Mouse (Mus musculus): ENCODE results near the gene Serpina3c. TPM values are rescaled to one million over a fixed set of nuclear protein-coding genes. Genes with fewer than 3 reads are reported as not detected.

The Serpina3c gene
- total and polyA plus RNA-seq, 2 experiments from 2014 or later: not detected

- Histone ChIP-seq H3K4me2 (ENCODE audit: low read depth, low read length, poor library complexity, severe bottlenecking) (no peak overlapping the region), H3K36me3 (ENCODE audit: insufficient read depth, low read length) (no peaks in the 10 kb centered on the region), H3K9ac (replicated peaks; ENCODE audit: low read length, poor library complexity, severe bottlenecking) (no peak overlapping the region), H3K27ac (ENCODE audit: low read depth, low read length) (no peak overlapping the region), H3K27me3 (ENCODE audit: insufficient read depth, low read length) (no peaks in the 10 kb centered on the region), H3K9me3 (ENCODE audit: low read length) (no peaks in the 10 kb centered on the region), H3K4me3 (ENCODE audit: low read depth, low read length) (no peak overlapping the region), H3K4me1 (ENCODE audit: insufficient read depth, low read length) (no peaks in the 10 kb centered on the region)
- DNase-seq (ENCODE audit: low spot score) (no peak), ATAC-seq (ENCODE audit: low FRiP score) (no peak)
- TF ChIP-seq CTCF (IDR thresholded peaks at IDR 0.05): no peak
These were observed 24.9 kb upstream of the Serpina3c start for GRCm38 (mm10) chr12:104178577-104178976.

GRCm38 (mm10) chr12:104175636-104176035 lies 22.0 kb upstream of the Serpina3c start:
- ATAC-seq (ENCODE audit: low FRiP score) (no peak), DNase-seq (ENCODE audit: low spot score) (no peak)
- H3K36me3 ChIP-seq (ENCODE audit: insufficient read depth, low read length): no peaks in the 10 kb centered on the region
- no peak overlapping the region for H3K4me3 ChIP-seq (ENCODE audit: low read depth, low read length)
- H3K4me1 ChIP-seq (ENCODE audit: insufficient read depth, low read length): no peaks in the 10 kb centered on the region
- H3K9ac ChIP-seq (replicated peaks; ENCODE audit: low read length, poor library complexity, severe bottlenecking): no peak overlapping the region
- no peak for TF ChIP-seq CTCF (IDR thresholded peaks at IDR 0.05)
- H3K9me3 ChIP-seq (ENCODE audit: low read length): no peaks in the 10 kb centered on the region
- H3K27ac ChIP-seq (ENCODE audit: low read depth, low read length): no peak overlapping the region
- WGBS: 75% methylated on average over 3 of the region's 3 CpGs
- no peak overlapping the region for H3K4me2 ChIP-seq (ENCODE audit: low read depth, low read length, poor library complexity, severe bottlenecking)
- no peaks in the 10 kb centered on the region for H3K27me3 ChIP-seq (ENCODE audit: insufficient read depth, low read length)

- no peak for TF ChIP-seq CTCF (IDR thresholded peaks at IDR 0.05)
- no peak for DNase-seq (ENCODE audit: low spot score)
These were observed 21.1 kb upstream of the Serpina3c start for GRCm38 (mm10) chr12:104174747-104175146.

GRCm38 (mm10) chr12:104153041-104153645 lies 527 bp downstream of the Serpina3c start:
- H3K36me3 ChIP-seq (ENCODE audit: insufficient read depth, low read length): no peaks in the 10 kb centered on the region
- TF ChIP-seq CTCF (IDR thresholded peaks at IDR 0.05): no peak
- H3K4me3 ChIP-seq (ENCODE audit: low read depth, low read length): no peak overlapping the region
- H3K4me2 ChIP-seq (ENCODE audit: low read depth, low read length, poor library complexity, severe bottlenecking): no peak overlapping the region
- no peak overlapping the region for H3K27ac ChIP-seq (ENCODE audit: low read depth, low read length)
- 77% methylated on average over 3 of the region's 3 CpGs for WGBS
- no peaks in the 10 kb centered on the region for H3K4me1 ChIP-seq (ENCODE audit: insufficient read depth, low read length)
- no peaks in the 10 kb centered on the region for H3K9me3 ChIP-seq (ENCODE audit: low read length)
- H3K27me3 ChIP-seq (ENCODE audit: insufficient read depth, low read length): no peaks in the 10 kb centered on the region
- H3K9ac ChIP-seq (replicated peaks; ENCODE audit: low read length, poor library complexity, severe bottlenecking): no peak overlapping the region
- DNase-seq (ENCODE audit: low spot score): no peak
- ATAC-seq (ENCODE audit: low FRiP score): no peak

More at GRCm38 (mm10) chr12:104174747-104175146, 21.1 kb upstream of the Serpina3c start:
- Histone ChIP-seq H3K9ac (replicated peaks; ENCODE audit: low read length, poor library complexity, severe bottlenecking) (no peak overlapping the region), H3K27me3 (ENCODE audit: insufficient read depth, low read length) (no peaks in the 10 kb centered on the region), H3K9me3 (ENCODE audit: low read length) (no peaks in the 10 kb centered on the region), H3K4me3 (ENCODE audit: low read depth, low read length) (no peak overlapping the region), H3K4me1 (ENCODE audit: insufficient read depth, low read length) (no peaks in the 10 kb centered on the region), H3K4me2 (ENCODE audit: low read depth, low read length, poor library complexity, severe bottlenecking) (no peak overlapping the region), H3K36me3 (ENCODE audit: insufficient read depth, low read length) (no peaks in the 10 kb centered on the region), H3K27ac (ENCODE audit: low read depth, low read length) (no peak overlapping the region)
- ATAC-seq (ENCODE audit: low FRiP score): no peak
- 83% methylated on average over 3 of the region's 3 CpGs for WGBS

GRCm38 (mm10) chr12:104151989-104152388 lies 1.7 kb downstream of the Serpina3c start:
- no peak for ATAC-seq (ENCODE audit: low FRiP score)
- Histone ChIP-seq H3K9ac (replicated peaks; ENCODE audit: low read length, poor library complexity, severe bottlenecking) (no peak overlapping the region), H3K27ac (ENCODE audit: low read depth, low read length) (no peak overlapping the region), H3K36me3 (ENCODE audit: insufficient read depth, low read length) (no peaks in the 10 kb centered on the region), H3K9me3 (ENCODE audit: low read length) (no peaks in the 10 kb centered on the region), H3K4me2 (ENCODE audit: low read depth, low read length, poor library complexity, severe bottlenecking) (no peak overlapping the region), H3K27me3 (ENCODE audit: insufficient read depth, low read length) (no peaks in the 10 kb centered on the region), H3K4me3 (ENCODE audit: low read depth, low read length) (no peak overlapping the region), H3K4me1 (ENCODE audit: insufficient read depth, low read length) (no peaks in the 10 kb centered on the region)
- no peak for TF ChIP-seq CTCF (IDR thresholded peaks at IDR 0.05)
- DNase-seq (ENCODE audit: low spot score): no peak
- 81% methylated on average over 2 of the region's 2 CpGs for WGBS

- TF ChIP-seq CTCF (IDR thresholded peaks at IDR 0.05): no peak
- H3K4me1 ChIP-seq (ENCODE audit: insufficient read depth, low read length): no peaks in the 10 kb centered on the region
- ATAC-seq (ENCODE audit: low FRiP score): no peak
- DNase-seq (ENCODE audit: low spot score): no peak
- H3K27ac ChIP-seq (ENCODE audit: low read depth, low read length): no peak overlapping the region
- no peak overlapping the region for H3K4me2 ChIP-seq (ENCODE audit: low read depth, low read length, poor library complexity, severe bottlenecking)
- no peaks in the 10 kb centered on the region for H3K27me3 ChIP-seq (ENCODE audit: insufficient read depth, low read length)
- no peak overlapping the region for H3K4me3 ChIP-seq (ENCODE audit: low read depth, low read length)
- WGBS: 82% methylated on average over 2 of the region's 2 CpGs
- H3K9me3 ChIP-seq (ENCODE audit: low read length): no peaks in the 10 kb centered on the region
- no peaks in the 10 kb centered on the region for H3K36me3 ChIP-seq (ENCODE audit: insufficient read depth, low read length)
- H3K9ac ChIP-seq (replicated peaks; ENCODE audit: low read length, poor library complexity, severe bottlenecking): no peak overlapping the region
These were observed 8.1 kb downstream of the Serpina3c start for GRCm38 (mm10) chr12:104145571-104145970.

Data from midbrain, postnatal 0 days (tissue).